Mouse (Mus musculus): ENCODE data around the gene Efna2. TPM values are rescaled to one million over a fixed set of nuclear protein-coding genes. Genes with fewer than 3 reads are reported as not detected.
A peak's percentile ranks its signal among the peaks of the same experiment; 100 is the strongest.
"Not testable (repeated sequence)": the region's sequence is repeated elsewhere in the genome, so short reads cannot be mapped to it uniquely, and the experiment has no call there.

The Efna2 gene
- polyA plus RNA-seq, 1 experiment from 2014 or later, result 26.8 TPM

DNA sequence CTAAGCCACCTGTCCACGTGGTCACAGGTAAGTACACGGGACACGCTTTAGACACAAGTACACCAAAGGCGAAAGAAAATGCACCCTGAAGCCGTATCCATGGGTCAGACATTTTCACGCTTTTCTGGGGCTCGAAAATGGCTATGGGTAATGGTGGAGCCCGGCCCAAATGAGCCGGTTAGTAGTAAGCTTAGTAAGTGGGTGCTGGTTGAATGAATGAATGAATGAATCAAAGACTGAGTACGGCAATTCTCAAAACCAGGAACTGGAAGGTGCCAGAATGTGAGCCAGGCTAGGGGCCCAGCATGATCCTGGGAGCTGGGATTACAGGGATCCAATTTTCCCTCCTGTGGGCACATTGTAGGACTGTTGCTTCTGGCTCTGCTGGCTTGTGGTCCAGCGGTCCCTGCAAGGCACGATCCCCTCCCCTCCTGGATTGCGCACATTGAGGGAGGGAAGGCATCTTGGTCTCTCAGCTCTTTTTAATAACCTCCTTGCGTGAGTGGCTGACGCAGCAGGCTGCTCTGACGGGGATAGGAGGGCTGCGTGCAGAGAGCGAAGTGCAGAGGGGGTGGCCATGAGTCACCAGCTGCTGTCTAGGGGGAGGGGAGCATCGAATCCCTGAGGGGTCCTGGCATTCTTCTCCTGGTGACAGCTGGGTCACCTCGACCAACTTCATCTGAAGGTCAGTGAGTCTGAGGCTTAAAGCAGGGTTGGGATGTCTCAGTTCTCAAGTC, 13.7 kb upstream of the Efna2 start, which contains the start of gene Cirbp:
Cirbp (plus strand) TSS at position 594 of the 737 bp plus-strand sequence.
- 12% methylated on average over 20 of the region's 20 CpGs for WGBS
- no peaks in the 10 kb centered on the region for H3K27me3 ChIP-seq
- peak within 1 kb of the TSS; percentile 45 for H3K4me3 ChIP-seq
- H3K27ac ChIP-seq, result peak within 1 kb of the TSS; percentile 99
- H3K36me3 ChIP-seq, result peaks cover 9% of the 10 kb centered on the region
- H3K9ac ChIP-seq, result peak within 1 kb of the TSS; percentile 71
- no peak for ATAC-seq (ENCODE audit: insufficient number of reproducible peaks, insufficient read depth, low FRiP score, low TSS enrichment, low read depth)
- peaks cover 78% of the 10 kb centered on the region for H3K4me1 ChIP-seq
- peak within 1 kb of the TSS; percentile 93 for H3K4me2 ChIP-seq
- H3K9me3 ChIP-seq, result no peaks in the 10 kb centered on the region

DNA sequence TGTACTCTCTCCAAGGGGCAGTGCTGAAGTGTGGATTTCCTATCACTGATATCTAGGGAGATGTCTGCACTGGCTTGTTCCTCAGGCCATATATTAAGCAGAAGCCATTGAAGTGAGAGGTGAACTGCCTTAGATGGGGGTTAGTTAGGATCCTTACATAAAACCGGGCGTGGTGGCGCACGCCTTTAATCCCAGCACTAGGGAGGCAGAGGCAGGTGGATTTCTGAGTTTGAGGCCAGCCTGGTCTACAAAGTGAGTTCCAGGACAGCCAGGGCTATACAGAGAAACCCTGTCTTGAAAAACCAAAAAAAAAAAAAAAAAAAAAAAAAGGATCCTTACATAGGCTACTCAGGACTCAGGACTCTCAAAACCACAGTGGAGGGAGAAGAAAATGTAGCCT, 13.1 kb upstream of the Efna2 start:
- H3K4me1 ChIP-seq, result peaks cover 76% of the 10 kb centered on the region
- 79% methylated on average over 4 of the region's 4 CpGs for WGBS
- H3K9ac ChIP-seq, result peak overlapping the region; percentile 71
- not testable (repeated sequence) for ATAC-seq (ENCODE audit: insufficient number of reproducible peaks, insufficient read depth, low FRiP score, low TSS enrichment, low read depth); H3K27me3 ChIP-seq; H3K9me3 ChIP-seq
- peak overlapping the region; percentile 45; the same call in 1 of the 2 replicates for H3K4me3 ChIP-seq
- peak overlapping the region; percentile 63; the same call in 1 of the 2 replicates for H3K27ac ChIP-seq
- H3K36me3 ChIP-seq, result peaks cover 15% of the 10 kb centered on the region
- H3K4me2 ChIP-seq, result peak overlapping the region; percentile 93

DNA sequence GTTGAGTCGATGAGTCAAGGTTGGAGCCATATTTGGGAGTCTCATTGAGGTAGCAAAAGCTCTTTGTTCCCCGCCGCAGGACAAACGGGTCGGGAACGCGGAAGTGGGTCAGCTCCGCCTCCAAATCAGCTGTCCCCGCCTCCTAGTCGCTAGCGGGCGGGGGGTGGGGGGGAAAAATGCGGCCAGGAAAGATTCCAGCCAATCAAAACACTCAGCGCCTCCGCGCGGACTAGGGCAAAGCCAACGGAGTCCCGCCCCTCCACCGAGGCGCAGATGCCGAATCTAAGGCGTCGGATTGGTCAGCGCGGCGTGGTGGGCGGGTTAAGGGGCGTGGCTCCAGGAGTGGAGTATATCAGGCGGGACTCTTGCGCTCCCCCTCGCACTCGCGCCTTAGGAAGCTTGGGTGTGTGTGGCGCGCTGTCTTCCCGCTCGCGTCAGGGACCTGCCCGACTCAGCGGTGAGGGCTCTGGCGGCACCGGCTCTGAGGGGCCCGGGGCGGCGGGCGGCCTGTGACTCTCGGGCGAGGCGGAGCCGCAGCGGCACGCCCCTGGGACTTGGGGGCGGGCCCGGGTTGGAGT, 11.7 kb upstream of the Efna2 start:
- peak overlapping the region; percentile 98 for H3K9ac ChIP-seq
- H3K4me1 ChIP-seq, result peaks cover 75% of the 10 kb centered on the region
- H3K27me3 ChIP-seq, result no peaks in the 10 kb centered on the region
- peaks cover 28% of the 10 kb centered on the region for H3K36me3 ChIP-seq
- H3K4me2 ChIP-seq, result peak overlapping the region; percentile 78
- H3K9me3 ChIP-seq, result no peaks in the 10 kb centered on the region
- H3K27ac ChIP-seq, result peak overlapping the region; percentile 99
- H3K4me3 ChIP-seq, result peak overlapping the region; percentile 87
- WGBS, result 0% methylated on average over 54 of the region's 55 CpGs
- ATAC-seq (ENCODE audit: insufficient number of reproducible peaks, insufficient read depth, low FRiP score, low TSS enrichment, low read depth), result peak; percentile 84

DNA sequence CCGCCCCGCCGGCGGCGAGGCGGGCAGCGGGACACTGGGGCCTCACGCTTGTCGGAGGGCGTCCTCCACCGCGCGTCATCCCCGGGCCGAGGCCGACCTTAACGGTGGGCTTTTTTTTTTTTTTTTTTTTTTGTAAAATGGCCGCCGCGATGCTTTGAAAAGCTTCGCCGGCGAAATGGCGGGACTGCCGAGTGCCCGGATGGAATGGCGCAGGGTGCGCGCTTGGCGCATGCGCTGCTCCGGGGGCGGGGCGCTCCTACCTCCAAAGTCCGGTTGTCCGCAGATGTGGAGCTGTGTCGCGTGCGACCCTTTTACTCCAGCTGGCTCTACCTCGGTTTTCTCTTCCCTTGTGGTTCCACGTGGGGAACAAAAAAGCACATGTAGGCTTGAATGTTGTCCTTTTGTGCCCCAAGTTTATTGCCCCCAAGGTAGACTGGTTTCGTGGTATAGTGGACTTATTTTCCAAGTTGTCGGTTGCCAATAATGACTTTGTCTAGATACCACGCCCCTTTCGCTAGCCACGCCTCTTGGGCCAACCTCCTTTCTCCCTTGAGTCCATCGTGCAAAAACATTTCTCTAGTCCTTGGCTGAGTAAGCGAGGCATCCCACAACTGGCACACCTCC, 11.1 kb upstream of the Efna2 start:
- ATAC-seq (ENCODE audit: insufficient number of reproducible peaks, insufficient read depth, low FRiP score, low TSS enrichment, low read depth), result peak; percentile 17
- H3K4me3 ChIP-seq, result peak overlapping the region; percentile 87
- H3K27ac ChIP-seq, result peak overlapping the region; percentile 99
- no peaks in the 10 kb centered on the region for H3K27me3 ChIP-seq
- no peaks in the 10 kb centered on the region for H3K9me3 ChIP-seq
- H3K9ac ChIP-seq, result peak overlapping the region; percentile 98
- H3K4me2 ChIP-seq, result peak overlapping the region; percentile 78
- WGBS, result under 1% methylated on average over 48 of the region's 48 CpGs
- H3K36me3 ChIP-seq, result peaks cover 28% of the 10 kb centered on the region
- peaks cover 73% of the 10 kb centered on the region for H3K4me1 ChIP-seq

DNA sequence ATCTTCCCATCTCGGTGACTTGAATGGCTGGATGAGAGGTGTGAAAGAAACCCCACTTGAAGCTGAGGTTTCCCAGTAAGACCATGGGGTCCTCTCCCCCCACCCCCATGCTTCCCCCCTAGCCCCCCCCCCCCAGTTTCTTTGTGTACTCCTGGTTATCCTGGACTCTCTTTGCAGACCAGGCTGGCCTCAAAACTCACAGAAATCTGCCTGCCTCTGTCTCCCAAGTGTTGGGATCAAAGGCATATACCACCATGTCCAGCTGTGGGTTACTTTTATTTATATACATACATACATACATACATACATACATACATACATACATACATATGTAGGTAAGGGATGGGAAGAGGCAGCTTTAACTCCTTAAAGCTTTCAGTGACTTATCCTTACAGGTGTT, 10.2 kb upstream of the Efna2 start:
- Histone ChIP-seq H3K4me1 (peaks cover 66% of the 10 kb centered on the region), H3K9me3 (no peaks in the 10 kb centered on the region), H3K9ac (peak overlapping the region; percentile 98), H3K36me3 (peaks cover 28% of the 10 kb centered on the region), H3K4me2 (peak overlapping the region; percentile 78), H3K27ac (peak overlapping the region; percentile 99; the same call in 1 of the 2 replicates), H3K4me3 (peak overlapping the region; percentile 87), H3K27me3 (no peaks in the 10 kb centered on the region)
- 66% methylated on average over 1 of the region's 1 CpGs for WGBS
- no peak for ATAC-seq (ENCODE audit: insufficient number of reproducible peaks, insufficient read depth, low FRiP score, low TSS enrichment, low read depth)

DNA sequence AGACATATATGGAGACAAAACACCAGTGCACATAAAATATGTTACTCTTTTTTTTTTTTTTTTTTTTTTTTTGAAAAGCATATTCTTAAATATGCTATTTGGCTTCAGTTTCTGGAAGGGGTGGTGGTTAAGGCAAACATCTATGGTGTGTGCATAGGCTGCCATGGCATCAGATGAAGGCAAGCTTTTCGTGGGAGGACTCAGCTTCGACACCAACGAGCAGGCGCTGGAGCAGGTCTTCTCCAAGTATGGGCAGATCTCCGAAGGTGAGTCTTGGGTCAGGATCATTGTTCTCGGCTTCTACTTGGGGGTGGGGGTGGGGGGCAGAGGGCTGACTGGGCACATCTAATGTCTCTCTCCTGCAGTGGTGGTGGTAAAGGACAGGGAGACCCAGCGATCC, 9.6 kb upstream of the Efna2 start:
- Histone ChIP-seq H3K4me3 (no peak overlapping the region), H3K4me1 (peaks cover 61% of the 10 kb centered on the region), H3K4me2 (0 out of 2 replicates have a peak overlapping the region, but pooled peaks have one; percentile 78)

DNA sequence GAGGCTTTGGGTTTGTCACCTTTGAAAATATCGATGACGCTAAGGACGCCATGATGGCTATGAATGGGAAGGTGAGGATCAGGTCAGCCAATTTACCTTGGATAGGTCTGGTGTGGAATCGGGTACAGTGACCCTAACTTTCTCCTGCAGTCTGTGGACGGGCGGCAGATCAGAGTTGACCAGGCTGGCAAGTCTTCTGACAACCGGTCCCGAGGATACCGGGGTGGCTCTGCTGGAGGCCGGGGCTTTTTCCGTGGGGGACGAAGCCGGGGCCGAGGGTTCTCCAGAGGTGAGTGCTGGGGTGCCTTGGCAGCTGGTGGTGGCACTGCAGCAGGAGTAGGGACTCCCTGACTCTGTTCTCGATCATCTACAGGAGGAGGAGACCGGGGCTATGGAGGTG, 9.2 kb upstream of the Efna2 start:
- no peak overlapping the region for H3K4me3 ChIP-seq

More for the DNA sequence above, 9.6 kb upstream of the Efna2 start:
- 92% methylated on average over 7 of the region's 7 CpGs for WGBS
- Histone ChIP-seq H3K27ac (no peak overlapping the region; the same call in 1 of the 2 replicates), H3K36me3 (peaks cover 28% of the 10 kb centered on the region), H3K9me3 (no peaks in the 10 kb centered on the region), H3K27me3 (no peaks in the 10 kb centered on the region), H3K9ac (no peak overlapping the region)
- ATAC-seq (ENCODE audit: insufficient number of reproducible peaks, insufficient read depth, low FRiP score, low TSS enrichment, low read depth), result no peak

DNA sequence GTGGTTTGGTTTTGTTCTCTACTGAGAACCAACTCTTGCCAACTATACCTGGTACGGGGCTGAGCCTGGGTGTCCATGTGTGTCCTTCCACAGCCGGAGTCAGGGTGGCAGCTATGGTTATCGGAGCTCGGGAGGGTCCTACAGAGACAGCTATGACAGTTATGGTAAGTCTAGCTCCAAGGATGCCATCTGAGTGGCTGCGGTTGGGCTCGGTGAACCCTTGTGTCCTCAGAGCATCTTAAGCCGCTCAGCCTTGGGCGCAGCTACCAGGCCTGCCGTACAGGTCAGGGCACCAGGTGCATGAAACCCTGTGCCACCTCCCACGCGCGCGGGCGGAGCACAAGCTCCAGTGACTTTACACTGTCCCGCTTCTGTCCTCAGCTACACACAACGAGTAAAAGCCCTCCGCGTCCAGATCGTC, 8.7 kb upstream of the Efna2 start:
- peaks cover 51% of the 10 kb centered on the region for H3K4me1 ChIP-seq
- no peaks in the 10 kb centered on the region for H3K27me3 ChIP-seq
- H3K9me3 ChIP-seq, result no peaks in the 10 kb centered on the region
- no peak overlapping the region for H3K27ac ChIP-seq
- 95% methylated on average over 19 of the region's 19 CpGs for WGBS
- H3K4me3 ChIP-seq, result no peak overlapping the region
- no peak for ATAC-seq (ENCODE audit: insufficient number of reproducible peaks, insufficient read depth, low FRiP score, low TSS enrichment, low read depth)
- H3K36me3 ChIP-seq, result peaks cover 28% of the 10 kb centered on the region
- no peak overlapping the region for H3K9ac ChIP-seq
- H3K4me2 ChIP-seq, result no peak overlapping the region

More for the DNA sequence above, 9.2 kb upstream of the Efna2 start:
- 94% methylated on average over 16 of the region's 16 CpGs for WGBS
- ATAC-seq (ENCODE audit: insufficient number of reproducible peaks, insufficient read depth, low FRiP score, low TSS enrichment, low read depth), result no peak
- Histone ChIP-seq H3K9ac (no peak overlapping the region; the same call in 1 of the 2 replicates), H3K36me3 (peaks cover 28% of the 10 kb centered on the region), H3K27me3 (no peaks in the 10 kb centered on the region), H3K9me3 (no peaks in the 10 kb centered on the region), H3K4me1 (peaks cover 57% of the 10 kb centered on the region), H3K27ac (no peak overlapping the region; the same call in 1 of the 2 replicates), H3K4me2 (no peak overlapping the region)

DNA sequence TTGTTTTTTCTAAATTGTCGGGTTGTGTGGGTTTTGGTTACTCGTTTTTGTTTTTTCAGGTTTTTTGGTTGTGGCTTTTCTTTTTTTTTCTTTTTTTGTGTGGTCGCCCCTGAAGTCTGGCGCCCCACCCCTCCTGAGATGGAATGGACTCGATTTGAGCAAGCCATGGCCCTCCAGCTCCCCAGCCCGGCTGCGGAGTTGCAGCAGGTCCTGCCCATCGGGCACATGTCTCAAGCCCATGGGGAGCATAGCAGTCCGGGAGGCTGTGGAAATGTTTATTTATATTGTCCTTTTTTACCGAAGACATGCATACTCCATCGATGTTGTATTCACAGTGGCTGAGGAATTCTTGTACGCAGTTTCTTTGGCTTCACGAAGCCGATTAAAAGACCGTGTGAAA, 8.0 kb upstream of the Efna2 start:
- H3K36me3 ChIP-seq, result peaks cover 28% of the 10 kb centered on the region
- no peak overlapping the region for H3K9ac ChIP-seq
- no peak for ATAC-seq (ENCODE audit: insufficient number of reproducible peaks, insufficient read depth, low FRiP score, low TSS enrichment, low read depth)
- no peaks in the 10 kb centered on the region for H3K27me3 ChIP-seq
- H3K4me3 ChIP-seq, result no peak overlapping the region
- no peaks in the 10 kb centered on the region for H3K9me3 ChIP-seq
- WGBS, result 94% methylated on average over 15 of the region's 15 CpGs
- H3K4me2 ChIP-seq, result no peak overlapping the region
- peaks cover 46% of the 10 kb centered on the region for H3K4me1 ChIP-seq
- H3K27ac ChIP-seq, result 0 out of 2 replicates have a peak overlapping the region, but pooled peaks have one; percentile 5

DNA sequence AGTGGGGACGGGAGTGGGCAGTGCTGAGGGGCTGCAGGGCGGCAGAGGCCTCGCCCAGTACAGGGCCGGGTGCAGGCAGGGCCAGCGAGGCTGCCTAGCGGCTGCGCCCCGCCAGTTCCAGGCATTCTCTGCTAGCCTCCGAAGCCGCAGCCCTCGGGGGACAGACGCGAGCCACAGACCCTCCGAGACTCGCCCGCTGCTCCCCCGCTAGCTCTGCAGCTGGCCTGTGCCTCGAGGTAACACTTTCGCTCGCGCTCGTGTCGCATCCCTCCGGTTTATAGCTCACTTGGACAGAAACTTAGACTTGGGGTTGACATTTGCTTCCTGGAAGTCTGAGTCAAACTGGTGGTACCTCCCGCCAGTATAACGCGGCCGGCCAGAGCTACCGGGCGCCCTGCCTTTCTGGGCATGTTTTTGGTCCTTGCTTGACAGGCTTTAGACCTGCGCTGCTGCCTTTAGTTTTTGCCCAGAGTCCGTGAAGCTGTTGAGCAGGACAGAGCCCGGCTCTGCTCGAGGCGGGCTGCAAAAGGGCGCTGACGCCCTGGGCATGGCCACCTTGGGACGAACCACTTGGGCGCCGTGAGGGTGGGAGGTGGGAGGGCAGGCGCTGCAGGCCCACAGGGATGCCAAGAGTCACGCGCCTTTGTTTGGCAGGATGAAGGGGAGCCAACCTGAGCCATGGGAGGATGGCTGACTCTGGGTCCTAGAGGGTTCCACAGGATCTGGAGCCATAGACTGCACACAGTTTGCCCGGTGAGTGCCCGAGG, 7.3 kb upstream of the Efna2 start:
- no peak for ATAC-seq (ENCODE audit: insufficient number of reproducible peaks, insufficient read depth, low FRiP score, low TSS enrichment, low read depth)
- peaks cover 28% of the 10 kb centered on the region for H3K36me3 ChIP-seq
- H3K4me2 ChIP-seq, result peak overlapping the region; percentile 70
- peak overlapping the region; percentile 78 for H3K27ac ChIP-seq
- peak overlapping the region; percentile 58; the same call in 1 of the 2 replicates for H3K4me3 ChIP-seq
- no peaks in the 10 kb centered on the region for H3K27me3 ChIP-seq
- WGBS, result 86% methylated on average over 45 of the region's 45 CpGs
- peaks cover 41% of the 10 kb centered on the region for H3K4me1 ChIP-seq
- H3K9ac ChIP-seq, result peak overlapping the region; percentile 71; the same call in 1 of the 2 replicates
- H3K9me3 ChIP-seq, result no peaks in the 10 kb centered on the region
